Mouse (Mus musculus) spleen, postnatal 36 days (tissue): ENCODE results near the gene Hist3h2ba.
"Not testable (repeated sequence)": the region's sequence is repeated elsewhere in the genome, so short reads cannot be mapped to it uniquely, and the experiment has no call there.

ENCODE experiments used
- DNase-seq, 2 experiments: peaks; one replicate each; pipeline ENCODE4 v3.0.0; 2022; ENCODE audit warnings: low spot score in 2 of 2, mixed read lengths in 1 of 2

Hist3h2ba gene

DNA sequence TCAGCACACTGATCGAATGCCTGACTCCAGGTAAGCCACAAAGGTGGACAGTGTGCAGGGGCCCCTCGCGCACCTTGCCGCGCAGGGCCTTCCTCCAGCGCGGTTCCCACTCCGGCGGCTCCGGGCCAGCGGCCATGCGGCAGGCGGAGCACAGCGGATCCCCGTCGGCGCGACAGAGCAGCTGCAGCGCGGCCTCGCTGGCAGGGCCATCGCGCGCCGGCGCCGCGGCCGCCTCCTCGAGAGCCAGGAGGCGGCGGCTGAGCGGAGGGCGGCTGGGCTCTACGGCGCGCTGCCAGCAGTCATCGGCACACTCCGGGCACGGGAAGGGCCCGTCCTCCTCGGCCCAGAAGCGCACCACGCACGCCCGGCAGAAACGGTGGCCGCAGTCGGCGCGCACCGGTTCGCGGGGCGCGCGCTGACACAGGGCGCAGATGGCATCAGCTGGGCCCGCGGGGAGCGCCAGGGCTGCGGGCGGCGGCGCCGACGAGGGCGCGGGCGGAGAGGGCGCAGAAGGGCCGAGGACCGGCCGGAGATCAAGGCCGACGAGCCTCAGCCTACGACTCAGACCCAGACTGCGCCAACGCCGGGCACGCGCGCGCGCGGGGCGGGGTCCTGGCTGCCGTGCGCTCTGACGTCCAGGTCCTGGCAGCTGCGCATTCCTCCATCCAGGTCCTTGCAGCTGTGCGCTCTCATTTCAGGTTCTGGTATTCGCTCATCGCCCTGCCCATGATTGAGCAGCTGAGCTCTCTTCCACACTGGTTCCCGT is 10.2 kb upstream of the Hist3h2ba start, which contains the start of gene Rnf187:
TSS of gene Rnf187 (minus strand) at position 595 of the 766 bp plus-strand sequence.
- DNase-seq: peak; percentile 89 to 90

- no peak for DNase-seq
These were observed 9.7 kb upstream of the Hist3h2ba start for GRCm38 (mm10) chr11:58939088-58939439.

GRCm38 (mm10) chr11:58944136-58944535 is 4.6 kb upstream of the Hist3h2ba start:
- no peak for DNase-seq

DNA sequence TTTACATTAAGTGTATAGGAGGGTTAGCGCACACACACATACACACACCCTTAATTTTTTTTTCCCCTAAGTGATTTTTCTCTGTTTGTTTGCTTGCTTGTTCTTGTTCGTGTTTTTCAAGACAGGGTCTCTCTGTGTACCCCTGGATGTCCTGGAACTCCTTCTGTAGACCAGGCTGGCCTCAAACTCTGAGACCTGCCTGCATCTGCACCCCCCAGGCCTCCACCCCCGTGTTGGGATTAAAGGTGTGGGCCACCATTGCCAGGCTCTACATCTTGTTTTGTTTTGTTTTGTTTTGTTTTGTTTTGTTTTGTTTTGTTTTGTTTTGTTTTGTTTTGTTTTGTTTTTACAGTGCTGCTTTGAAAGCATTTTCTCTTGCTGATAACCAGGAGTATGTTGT is 1.4 kb upstream of the Hist3h2ba start:
- no peak for DNase-seq

- no peak for DNase-seq
These were observed 757 bp upstream of the Hist3h2ba start for GRCm38 (mm10) chr11:58947798-58948528.

- DNase-seq: no peak
These were observed 1.0 kb downstream of the Hist3h2ba start for GRCm38 (mm10) chr11:58949480-58950431.

DNA sequence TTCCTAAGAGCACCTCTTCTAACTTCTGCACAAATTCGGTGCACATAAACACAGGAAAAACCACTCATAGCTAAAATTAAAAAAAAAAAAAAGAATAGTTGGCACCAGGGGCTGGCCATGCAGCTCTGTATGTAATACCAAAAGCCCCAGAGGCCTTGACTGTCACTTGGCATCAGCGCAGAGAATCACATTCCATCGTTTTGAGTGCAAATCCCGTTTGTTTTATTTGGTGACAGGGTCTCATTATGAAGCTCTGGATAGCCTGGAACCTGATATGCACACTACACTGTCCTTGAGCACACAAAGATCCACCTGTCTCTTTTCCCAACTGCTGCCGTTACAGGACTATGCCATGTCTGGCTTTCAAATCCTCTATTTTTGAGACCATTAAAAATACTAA is 2.5 kb downstream of the Hist3h2ba start:
- DNase-seq: no peak

DNA sequence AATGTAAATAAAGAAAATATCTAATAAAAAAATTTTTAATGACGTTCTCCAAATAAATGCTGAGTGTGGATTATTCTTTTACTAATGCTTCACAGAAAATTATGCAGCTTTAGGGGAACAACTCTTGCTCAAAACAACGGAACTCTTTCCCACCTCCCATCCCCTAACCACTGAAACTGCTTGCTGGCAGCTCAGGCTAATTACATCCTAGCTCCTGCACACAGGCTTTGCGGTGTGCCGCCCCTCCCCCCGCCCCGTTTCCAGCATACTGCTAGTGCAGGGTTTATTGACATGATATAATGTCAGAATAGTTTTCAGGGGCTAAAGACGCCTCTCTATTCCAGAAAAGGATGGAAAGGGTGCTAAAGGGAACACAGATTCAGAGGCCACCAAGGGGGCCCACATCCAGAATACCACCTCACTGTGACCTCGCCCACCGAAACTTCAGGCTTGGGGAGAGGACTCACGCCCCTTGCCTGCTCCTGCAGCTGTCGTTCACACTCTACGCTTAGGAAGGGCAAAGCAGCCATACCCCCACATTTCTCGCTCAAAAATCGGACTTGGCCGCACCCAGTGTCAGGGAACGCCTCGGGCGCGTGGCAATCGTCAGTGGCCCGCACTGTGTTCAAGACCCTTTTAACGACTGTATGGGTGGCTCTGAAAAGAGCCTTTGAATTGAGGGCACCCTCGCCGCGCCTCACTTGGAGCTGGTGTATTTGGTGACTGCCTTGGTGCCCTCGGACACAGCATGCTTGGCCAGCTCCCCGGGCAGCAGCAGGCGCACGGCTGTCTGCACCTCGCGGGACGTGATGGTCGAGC is 4.8 kb downstream of the Hist3h2ba start:
- DNase-seq: no peak

- not testable (repeated sequence) for DNase-seq
These were observed 5.4 kb downstream of the Hist3h2ba start for GRCm38 (mm10) chr11:58954170-58954419.

DNA sequence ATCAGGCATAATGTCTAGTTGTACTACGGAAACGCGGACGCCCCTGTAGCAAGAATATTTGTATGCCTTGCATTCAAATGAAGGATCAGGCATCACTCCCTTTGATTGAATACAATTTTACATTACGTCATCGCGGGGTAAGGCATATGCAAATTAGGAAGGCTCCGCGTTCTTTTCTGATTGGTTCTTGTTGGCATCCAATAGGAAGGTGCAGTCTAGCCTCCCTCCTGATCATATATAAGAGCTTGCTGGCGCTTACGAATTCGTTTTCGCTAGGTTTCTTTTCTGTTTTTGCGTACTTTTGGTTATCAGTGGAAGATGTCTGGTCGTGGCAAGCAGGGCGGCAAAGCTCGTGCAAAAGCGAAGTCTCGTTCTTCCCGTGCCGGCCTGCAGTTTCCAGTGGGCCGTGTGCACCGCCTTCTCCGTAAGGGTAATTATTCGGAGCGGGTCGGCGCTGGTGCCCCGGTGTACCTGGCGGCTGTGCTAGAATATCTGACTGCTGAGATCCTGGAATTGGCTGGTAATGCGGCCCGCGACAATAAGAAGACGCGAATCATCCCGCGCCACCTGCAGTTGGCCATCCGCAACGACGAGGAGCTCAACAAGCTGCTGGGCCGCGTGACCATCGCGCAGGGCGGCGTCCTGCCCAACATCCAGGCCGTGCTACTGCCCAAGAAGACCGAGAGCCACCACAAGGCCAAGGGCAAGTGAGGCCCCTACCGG is 5.9 kb downstream of the Hist3h2ba start, which contains the start of the genes Hist3h2a and Trim17:
TSS of gene Hist3h2a (plus strand) at position 266 of the 723 bp plus-strand sequence.
TSS of gene Trim17 (plus strand) at position 266 of the 723 bp plus-strand sequence.
- peak; percentile 91 to 97 for DNase-seq

- DNase-seq: no peak
These were observed 6.6 kb downstream of the Hist3h2ba start for GRCm38 (mm10) chr11:58955143-58955867.

DNA sequence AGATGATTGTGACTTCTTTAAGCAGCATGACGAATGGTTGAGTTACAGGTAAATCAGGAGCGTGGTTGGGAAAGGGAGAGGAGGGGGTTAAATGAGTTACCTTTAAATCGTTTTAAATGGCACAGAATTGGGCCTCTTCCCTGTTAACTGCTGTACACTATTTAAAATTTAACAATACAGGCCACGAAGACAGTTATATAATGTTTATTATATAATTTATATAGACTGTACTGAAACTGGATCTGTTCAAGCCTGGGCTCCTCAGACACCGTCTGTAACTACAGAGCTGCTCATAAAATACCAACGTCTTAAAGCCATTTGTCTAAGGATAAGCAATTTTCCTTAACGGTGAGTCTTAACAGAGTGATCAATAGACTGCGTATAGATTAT is 7.1 kb downstream of the Hist3h2ba start:
- DNase-seq: no peak

DNA sequence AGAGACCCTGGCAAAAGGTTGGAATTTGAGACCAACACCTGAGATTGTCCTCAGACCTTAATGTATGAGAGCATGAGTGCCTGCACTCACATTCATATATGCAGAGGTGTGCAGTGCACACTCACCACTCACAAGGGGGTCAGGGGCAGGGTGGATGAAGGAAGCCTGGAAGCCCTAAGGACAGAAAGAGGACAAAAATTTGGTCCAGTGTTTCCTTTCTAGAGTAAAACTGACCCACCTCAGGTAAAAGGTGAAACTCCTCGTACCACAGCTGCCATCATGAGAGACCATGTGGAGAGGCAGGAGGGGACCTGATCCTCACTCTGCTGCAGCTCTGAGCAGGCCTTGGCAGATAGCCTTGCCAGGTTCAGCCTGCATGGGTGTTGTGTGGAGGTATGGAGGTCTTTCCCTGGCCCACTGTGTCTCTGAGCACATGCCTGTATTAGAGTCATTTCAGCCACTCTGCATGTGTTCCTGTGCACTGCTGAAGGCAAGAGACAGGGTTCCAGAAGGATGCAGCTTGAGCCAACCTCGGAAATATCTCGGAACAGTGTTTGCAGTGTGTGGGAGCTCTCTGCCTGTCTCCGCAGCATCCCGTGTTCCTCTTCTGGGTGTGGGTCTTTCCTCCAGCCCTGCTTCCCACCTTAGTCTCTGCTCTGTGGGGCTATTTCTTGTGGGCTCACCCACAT is 8.7 kb downstream of the Hist3h2ba start:
- DNase-seq: no peak

- no peak for DNase-seq
These were observed 9.8 kb downstream of the Hist3h2ba start for GRCm38 (mm10) chr11:58958536-58958935.

GRCm38 (mm10) chr11:58959186-58959825 is 10.6 kb downstream of the Hist3h2ba start:
- no peak for DNase-seq

GRCm38 (mm10) chr11:58959921-58960465 is 11.3 kb downstream of the Hist3h2ba start:
- DNase-seq: peak; percentile 84 to 87

- DNase-seq: no peak
These were observed 12.9 kb downstream of the Hist3h2ba start for GRCm38 (mm10) chr11:58961364-58962177.

- DNase-seq: no peak
These were observed 14.8 kb downstream of the Hist3h2ba start for GRCm38 (mm10) chr11:58963543-58963942.
